Mouse (Mus musculus): ENCODE measurements around the gene Chst10. TPM values are rescaled to one million over a fixed set of nuclear protein-coding genes. Genes with fewer than 3 reads are reported as not detected.

Gene Chst10
- total RNA-seq, 2 experiments from 2014 or later, result 71.1 to 76.5 TPM

DNA sequence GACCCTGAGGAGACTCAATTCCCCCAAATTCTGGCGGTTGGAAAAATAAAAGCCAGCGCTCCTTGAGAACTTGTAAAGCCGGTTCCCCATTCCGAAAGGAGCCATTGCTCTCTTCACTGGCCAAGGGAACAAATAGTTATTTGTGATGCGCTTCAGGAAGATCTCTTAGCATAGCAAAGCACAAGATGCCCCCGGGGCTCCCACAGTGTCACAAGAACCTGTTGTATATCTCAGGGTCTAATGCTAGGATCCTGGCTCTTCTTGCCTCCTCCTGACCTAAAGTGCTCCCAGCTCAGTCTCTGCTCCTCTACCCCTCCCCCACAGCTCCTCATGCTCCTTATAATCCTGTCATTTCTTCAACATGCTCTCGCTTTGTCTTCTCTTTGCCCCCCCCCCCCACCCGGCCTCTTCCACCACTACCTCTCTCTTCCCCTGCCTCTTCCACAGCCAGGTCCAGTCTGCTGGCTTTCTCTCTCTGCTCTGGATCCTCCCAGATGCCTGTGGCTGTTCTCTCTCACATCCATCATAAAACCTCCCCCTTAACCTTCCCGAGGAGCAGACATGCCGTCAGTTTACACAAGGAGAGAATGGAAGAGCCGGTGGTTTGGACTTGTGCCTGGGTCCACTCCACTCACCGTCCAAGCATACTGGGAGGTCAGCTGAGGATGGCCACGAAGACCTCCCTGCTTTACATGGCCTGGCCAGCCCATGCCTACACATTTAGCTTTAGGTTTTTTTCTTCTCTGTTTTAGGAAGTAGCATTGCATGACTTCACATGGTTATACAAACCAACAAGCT is 28.4 kb downstream of the Chst10 start:
- no peak for DNase-seq (ENCODE audit: low spot score in 2 of 2)

DNA sequence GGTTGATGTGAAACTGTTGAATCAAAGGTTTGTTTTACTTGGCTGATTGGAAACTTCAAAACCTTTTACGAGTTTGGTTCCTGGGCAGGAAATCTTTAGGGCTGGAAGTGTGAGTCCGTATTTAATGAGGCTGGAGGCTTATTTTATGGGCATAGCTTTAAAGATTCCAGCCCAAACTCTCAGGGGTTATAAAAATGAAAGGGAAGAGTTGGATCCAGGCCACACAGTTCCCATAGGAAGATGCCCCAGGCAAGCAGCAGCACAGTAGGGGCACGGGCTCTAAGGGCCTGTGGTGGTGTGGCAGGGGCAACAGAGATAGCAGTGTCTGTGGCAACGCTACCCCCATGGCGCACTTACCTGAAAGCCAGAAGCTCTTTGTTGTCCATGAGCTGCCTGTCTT is 31.7 kb downstream of the Chst10 start:
- no peak for DNase-seq (ENCODE audit: low spot score in 2 of 2)

DNA sequence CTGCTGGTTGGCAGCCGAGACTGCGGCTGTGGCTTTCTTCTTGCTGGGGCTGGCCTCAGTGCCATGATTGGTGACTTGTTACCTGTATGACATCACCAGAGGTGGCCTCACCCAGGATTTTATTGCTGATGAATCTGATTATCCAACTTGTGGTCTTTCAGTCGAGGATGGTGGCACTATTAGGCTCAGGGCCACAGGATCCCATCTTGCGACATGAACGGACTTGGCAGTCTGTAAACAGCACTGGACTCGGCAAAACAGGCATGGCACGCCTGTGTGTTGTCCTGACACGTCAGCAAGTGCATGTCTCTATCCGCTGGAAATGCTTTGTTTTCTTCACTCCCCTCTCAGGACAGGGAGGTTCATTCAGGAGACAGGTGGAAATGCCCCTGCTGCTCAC is 33.6 kb downstream of the Chst10 start:
- no peak for DNase-seq (ENCODE audit: low spot score in 2 of 2)

DNA sequence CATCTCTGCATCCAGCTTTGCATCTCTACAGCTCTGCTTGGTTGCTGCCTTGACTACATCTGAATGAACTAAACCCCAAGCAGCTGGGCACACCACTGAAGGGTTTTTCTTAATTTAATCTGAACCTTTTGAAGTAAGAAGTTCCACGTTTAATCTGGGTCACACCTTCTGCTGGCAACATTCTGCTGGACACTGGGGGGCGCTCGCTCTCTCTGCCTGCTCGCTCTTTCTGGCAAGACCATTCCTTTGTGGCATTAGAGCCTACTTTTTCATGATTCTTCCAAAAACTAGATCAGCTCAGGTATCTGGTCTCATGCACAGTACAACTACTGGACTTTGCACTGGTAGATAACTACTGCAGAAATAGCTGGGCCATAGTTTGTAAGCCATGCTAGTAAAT is 35.7 kb downstream of the Chst10 start:
- peak; percentile 61 to 62 for DNase-seq (ENCODE audit: low spot score in 2 of 2)

DNA sequence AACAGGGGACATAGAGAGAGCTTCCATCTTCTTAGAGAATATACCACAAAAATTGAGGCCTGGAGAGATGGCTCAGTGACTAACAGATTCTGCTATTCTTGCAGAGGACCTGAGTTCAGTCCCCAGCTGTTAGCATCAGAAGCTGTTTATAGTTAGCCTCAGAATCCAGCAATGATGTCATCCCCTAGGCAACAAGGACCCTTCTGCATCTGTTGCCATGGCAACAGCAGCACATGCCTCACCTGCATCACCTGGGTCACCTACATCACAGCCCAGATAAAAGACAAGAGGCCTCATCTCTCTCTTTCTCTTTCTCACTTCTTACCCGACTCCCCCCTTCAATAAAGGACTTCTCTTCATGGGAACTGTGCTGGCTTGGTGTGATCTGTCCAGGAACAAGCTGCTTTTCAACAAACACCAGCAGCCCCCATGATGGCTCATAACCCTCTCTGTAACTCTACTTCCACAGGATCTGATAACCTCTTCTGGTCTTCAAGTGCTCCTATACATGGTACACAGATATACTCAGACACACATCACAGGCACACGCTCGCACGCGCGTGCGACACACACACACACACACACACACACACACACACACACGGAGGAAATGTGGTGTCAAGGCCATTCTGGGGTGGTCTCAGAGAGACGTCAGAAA is 37.0 kb downstream of the Chst10 start:
- no peak for DNase-seq (ENCODE audit: low spot score in 2 of 2)

DNA sequence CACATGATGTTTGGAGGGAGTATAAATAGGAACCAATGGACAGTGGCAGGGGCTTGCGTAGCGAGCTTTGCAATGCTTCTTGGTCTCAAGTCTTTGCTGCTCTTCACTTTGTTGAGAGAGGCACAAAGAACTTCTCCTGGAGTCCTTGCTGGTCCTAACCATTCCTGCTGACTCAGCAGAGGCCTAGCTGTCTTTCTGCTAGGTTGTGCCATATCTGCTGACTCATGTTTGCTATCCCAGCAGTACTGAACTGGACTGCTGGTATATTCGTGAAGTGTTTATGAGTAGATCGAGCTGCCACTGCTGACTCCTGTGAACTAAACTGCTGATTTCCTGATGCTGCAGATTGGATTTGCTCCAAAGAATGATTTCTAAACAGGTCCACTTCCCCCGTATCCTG is 37.8 kb downstream of the Chst10 start:
- DNase-seq (ENCODE audit: low spot score in 2 of 2), result no peak

DNA sequence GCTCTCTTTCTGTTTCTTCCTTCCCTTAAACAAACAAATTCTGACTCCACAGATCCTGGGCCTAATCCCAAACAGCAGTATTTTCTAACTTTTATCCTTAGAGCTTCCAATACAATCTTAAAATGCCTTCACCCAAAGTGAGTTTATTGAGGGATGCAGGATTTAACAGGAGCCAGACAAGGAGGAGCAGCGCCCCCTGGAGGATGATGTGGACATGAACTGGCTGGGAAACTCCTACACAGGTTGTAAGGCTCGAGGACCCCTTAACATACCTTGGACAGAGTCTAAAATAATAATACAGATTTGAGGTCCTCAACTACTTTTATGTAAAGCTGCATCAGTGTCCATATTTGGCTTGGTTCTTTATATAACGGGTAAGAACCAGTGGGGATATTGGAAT is 41.8 kb downstream of the Chst10 start:
- peak; percentile 71 to 78 for DNase-seq (ENCODE audit: low spot score in 2 of 2)

DNA sequence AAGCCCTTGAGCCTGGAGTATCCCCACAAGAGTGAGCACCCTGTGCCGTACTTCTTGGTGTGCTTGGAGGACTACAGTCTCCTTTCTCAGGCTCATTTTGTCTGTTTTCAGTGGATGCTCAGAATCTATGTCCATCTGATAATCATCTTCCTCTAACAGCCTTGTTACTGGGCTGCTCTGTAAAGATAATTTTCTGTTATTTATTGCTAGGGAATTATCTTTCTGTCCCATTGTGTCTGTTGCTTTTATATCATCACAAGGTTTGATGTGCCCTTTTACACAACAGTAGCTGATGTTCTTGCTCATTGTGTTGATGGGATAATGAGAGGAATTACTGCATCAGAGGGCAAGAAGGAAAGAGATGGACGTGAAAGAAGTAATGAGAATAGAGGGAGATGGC is 45.7 kb downstream of the Chst10 start:
- DNase-seq (ENCODE audit: low spot score in 2 of 2), result no peak

DNA sequence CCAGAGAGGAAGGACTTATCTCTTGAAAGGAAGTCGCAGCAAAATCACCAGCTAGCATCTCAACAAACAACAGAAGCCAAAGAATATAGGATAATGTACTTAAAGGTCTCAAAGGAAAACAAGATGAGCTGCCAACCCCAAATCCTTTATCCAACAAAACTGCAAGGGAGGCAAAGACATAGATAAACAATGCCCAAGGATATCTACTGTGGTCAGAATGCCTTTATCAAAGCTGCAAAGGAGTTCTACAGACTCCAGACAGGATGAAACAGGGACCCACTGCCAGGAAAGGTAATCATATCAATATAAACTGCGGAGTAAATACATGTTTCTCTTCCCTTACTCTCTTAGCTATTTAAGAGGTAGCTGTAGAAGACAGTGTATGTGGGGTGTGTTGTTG is 47.3 kb downstream of the Chst10 start:
- no peak for DNase-seq (ENCODE audit: low spot score in 2 of 2)

DNA sequence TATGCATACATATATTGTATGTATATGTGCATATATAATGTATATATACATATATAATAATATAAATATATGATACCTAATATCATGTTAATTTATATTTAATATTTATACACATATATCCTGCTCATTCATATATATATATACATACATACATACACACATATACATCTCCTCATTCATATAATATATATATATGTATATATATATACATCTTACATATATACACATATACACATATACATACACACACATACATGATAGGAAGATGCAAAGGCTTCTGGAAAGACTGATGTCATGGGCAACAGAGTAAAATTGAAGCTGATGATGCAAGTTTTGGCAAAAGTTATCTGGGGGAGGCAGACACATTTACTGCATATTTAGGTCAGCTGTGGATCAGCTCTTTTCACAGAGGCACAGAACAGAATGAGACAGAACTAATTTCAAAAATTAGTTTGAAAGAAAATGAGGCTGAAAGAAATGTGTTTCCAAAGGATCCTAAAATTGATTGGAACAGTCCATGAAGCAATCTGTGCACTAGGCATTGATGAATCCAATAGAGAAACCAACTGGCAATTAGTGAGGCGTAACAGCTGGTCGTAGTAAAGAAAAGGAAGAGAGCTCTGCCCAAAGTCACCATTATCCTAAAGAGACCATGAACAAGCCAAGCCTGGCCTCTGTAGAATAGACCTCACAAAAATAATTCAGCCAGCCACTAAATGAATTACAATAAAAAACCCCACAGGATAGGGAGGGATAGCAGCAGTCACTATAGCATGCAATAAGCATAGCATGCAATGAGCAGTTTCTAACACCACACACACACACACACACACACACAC is 49.3 kb downstream of the Chst10 start:
- no peak for DNase-seq (ENCODE audit: low spot score in 2 of 2)

DNA sequence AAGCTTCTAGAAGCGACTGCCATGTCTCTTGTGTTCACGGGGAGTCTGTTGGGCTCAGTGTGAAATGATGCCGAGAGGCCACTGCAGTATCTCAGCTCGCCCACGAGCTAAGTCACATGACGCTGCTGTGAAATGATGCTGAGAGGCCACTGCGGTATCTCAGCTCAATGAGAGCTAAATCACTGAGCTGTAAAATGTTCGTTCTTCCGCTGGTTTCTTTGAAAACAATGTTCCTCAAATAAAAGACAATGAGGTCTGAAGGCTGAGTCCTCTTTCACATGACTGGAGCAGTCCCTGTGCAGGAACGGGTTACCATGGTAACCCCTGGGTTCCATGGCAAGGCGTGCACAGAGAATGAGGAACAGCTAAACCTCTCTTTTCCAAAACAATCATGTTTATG is 50.0 kb downstream of the Chst10 start:
- peak; percentile 53 to 67 for DNase-seq (ENCODE audit: low spot score in 2 of 2)

DNA sequence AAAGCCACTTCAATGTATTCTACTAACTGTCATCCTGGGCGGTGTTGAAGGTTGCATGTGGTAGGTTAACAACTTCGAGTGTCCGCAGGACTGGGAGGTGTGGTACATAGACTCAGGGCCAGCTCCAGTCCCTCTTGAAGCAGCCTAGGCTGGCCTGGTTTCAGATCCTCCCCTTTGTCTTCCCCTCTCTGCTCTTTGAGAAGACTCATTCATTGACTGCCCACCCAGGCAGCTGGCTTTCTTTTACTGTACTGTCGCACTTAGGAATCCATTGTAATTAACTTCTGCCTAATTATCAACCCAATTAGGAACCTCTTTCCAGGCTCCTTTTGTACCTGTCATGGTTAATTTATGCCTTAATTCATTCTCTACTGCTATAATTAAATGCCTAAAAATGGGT is 54.7 kb downstream of the Chst10 start:
- DNase-seq (ENCODE audit: low spot score in 2 of 2), result no peak

DNA sequence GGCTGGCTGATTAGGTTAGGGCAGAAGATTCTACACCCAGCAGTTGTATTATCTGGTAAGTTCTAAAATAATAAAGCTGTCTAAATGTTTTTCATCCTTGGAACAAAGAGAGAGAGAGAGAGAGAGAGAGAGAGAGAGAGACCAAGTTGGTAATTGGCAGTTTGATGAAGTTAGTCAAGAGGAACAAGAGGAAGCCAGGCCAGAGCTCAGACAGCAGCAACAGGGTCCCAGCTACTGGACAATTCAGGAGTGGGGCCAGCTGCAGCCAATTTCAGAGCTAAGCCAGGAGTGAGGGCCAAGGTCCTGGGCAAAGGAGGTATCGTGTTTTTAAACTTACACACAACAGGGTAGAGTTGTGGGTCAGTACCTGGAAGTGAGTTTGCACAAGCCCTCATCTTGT is 55.1 kb downstream of the Chst10 start:
- no peak for DNase-seq (ENCODE audit: low spot score in 2 of 2)

DNA sequence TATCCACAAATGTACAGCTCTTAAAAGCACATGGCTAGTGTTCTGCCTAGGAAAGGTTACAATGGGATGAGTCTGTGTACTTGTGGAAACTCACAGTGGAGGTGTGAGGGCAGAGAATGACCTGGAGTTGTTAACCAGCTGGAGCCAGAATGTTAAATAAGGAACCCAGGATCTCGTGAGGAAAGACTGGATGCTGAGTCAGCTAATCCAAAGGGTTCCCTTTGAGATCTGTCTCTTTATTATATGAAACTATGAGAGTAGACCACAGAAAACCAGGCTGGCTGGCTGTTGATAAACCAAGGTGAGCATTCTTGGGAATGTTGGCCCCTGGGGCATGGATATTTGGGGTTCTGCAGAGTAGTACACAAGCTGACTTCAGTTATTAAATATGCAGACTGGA is 58.0 kb downstream of the Chst10 start:
- DNase-seq (ENCODE audit: low spot score in 2 of 2), result no peak

DNA sequence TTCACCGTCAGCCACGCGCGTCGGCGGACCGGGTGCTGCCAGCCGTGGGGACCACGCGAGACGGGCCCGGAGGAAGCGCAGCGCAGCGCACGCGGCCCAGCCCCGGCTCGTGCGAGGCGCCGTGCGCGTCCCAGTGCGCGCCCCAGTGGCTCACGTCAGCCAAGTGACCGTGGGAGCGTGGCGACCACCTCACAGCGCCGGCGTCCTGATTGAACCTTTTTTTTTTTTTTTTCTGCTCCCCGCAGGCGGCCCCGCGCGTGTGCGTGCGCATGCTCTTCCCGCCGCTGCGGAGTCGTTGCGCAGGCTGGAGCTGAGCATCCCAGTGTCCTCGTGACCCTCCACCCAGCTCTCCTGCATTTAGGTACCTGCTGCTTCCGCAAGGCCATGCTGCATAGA is 61.5 kb downstream of the Chst10 start, which contains the start of gene Lonrf2:
TSS of gene Lonrf2 (minus strand) at position 235 of the 396 bp plus-strand sequence.
- DNase-seq (ENCODE audit: low spot score in 2 of 2), result peak; percentile 70 to 87

DNA sequence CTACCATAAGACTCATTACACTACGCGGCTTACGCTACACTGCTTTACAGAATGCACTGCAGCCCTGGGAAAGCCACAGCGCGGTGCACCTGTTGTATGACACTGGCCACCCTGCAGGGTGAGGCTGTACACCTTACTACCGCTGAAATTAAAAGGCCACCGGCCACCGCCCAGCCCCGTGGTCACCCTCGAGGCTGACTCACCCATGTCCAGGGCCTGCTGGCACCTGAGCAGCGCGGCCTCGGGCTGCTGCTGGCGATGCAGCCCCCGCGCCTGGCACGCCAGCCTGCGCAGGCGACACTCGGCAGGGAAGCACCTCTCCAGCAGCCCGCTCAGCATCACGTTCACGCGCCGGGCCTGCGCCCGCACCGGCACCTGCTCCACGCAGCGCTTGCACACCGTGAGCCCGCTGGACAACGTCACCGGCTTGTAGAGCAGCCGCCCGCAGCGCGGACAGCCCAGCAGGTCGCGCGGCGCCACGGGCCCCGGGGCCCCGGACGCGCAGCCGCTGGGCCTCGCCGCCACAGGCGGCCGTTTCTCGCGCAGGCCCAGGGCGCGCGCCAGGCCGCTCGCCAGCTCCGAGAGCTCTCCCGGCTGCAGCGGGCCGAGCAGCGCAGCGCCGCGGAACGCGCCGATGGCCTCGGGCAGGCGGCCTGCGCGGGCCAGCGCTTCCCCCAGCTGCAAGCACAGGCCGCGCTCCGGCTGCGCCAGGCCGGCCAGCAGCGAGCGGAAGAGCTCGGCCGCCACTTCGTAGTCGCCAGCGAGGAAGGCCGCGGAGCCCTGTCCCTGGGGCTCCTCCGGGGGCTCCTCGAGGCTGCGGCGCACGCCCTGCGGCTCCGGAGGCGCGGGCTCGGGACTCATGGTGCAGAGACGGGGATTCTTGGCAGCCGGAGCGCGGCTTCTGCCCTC is 62.1 kb downstream of the Chst10 start:
- DNase-seq (ENCODE audit: low spot score in 2 of 2), result peak; percentile 62 to 76

DNA sequence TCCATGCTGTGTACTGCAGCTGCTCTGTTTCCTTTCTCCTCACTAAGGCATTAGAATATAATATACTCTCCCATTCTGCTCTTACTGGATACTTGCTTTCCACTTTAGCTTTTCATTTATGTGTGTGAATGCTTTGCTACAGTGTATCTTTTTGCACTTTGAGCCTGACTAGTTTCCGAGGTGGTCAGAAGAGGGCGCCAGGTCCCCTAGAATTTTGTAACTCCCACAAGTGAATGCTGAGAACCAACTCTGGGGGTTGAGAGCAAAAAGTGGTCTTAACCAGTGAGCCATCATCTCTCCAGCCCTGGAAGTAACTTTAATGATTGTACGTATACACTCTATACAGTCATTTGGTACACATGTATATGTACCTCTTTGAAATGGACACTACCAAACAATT is 63.1 kb downstream of the Chst10 start:
- peak; percentile 27 to 38 for DNase-seq (ENCODE audit: low spot score in 2 of 2)

DNA sequence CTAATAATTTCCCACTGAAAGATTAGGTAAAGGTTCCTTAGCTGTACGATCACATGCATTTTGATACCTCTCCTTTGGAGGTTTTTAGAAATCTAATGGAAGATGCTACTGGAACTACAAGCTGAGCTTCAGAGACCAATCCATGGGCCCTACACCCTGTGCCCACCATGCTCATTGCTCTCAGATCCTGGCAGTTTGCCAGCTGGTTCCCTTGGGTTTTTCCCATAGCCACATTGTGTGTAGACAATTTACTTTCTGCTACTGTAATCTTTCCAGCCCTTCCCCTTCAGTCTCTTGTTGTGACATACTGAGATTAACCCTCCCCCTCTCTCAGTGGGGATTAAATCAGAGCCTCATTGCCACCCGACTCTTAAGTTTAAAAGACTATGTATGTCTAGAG is 73.0 kb downstream of the Chst10 start:
- no peak for DNase-seq (ENCODE audit: low spot score in 2 of 2)

DNA sequence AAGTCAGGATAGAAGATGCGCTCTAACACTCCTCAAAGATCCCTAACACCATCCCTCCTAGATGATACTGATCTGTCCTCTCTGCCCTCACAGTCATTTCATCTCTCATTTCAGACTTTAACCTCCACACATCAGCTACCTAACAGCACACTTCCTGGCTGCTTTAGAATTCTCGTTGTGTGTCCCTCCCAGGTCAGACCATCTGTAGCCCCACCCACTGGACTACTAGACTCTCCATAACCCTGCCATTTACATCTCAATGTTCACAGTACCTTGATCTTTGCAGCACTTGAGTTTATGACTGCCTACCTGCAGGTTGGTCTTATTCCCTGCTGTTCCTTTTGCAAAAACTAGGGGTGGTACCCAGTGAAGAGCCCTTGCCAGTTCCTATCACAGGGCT is 74.1 kb downstream of the Chst10 start:
- no peak for DNase-seq (ENCODE audit: low spot score in 2 of 2)

DNA sequence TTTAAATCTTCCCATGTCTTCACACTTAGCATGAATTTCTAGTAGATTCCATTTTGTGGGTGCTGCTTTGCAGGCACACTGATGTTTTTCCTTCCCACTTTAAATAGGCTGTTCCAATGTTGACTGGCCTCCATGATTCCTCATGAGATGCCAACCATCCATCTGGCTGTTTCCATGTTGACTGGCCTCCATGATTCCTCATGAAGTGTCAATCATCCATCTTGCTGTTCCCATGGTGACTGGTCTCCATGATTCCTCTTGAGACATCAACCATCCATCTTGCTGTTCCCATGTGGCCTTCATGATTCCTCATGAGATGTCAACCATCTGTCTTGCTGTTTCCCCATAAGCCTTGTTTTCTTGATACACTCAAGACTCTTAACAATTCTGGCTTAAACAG is 78.3 kb downstream of the Chst10 start:
- no peak for DNase-seq (ENCODE audit: low spot score in 2 of 2)

DNA sequence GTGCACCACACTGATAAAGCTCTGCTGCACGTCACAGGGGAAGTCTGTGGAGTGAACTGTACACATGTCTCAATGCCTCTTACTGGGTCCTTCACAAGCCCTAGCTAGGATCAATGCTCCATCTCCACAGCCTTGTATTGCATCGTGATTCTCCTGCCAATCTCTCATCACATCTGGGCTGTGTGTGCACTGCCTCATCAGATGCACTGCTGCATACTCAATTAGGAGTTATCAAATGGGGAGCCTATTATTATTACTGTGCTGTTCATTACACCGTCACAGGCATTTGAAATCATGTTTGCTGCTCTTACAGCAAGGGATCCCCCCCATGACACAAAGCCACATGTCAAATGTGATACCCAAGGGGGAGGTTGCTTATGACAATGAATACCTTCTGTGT is 80.3 kb downstream of the Chst10 start:
- no peak for DNase-seq (ENCODE audit: low spot score in 2 of 2)

All from left cerebral cortex, adult 18-20 months (tissue).